Mouse (Mus musculus): ENCODE data around the gene Man2a1.

- TF ChIP-seq CTCF (IDR thresholded peaks at IDR 0.05; ENCODE audit: control insufficient read depth, insufficient read depth, insufficient replicate concordance, low read depth, low read length) (no peak), POLR2A (IDR thresholded peaks at IDR 0.05; ENCODE audit: control insufficient read depth, low read depth, low read length) (no peak)
Observed at GRCm38 (mm10) chr17:64792623-64793022, 192.1 kb downstream of the Man2a1 start.

Measured in testis, adult 2 months (tissue).